Mouse (Mus musculus): ENCODE measurements around the gene Rapgef3. TPM values are rescaled to one million over a fixed set of nuclear protein-coding genes. Genes with fewer than 3 reads are reported as not detected.

Gene Rapgef3
- polyA plus RNA-seq, 1 experiment from 2014 or later = 10.2 TPM

DNA sequence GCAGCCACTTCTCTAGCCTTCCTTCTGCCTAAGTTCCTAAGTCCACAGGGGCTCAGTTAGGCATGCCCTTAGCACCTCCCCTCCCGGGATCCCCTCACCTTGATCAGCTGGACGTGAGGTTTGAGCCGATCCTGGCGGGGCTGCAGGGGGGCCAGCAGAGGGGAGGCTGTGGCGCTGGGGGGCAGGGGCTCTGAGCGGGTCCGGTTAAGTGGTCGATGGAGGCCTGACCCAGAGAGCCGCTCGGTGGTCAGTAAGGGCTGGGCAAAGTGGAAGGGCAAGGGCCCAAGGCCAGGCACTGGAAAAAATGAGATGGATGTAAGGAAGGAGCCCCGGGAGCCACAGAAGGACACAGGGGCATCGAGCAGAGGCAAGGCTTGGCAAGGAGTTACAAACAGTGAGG lies 40.1 kb upstream of the Rapgef3 start:
- H3K9me3 ChIP-seq = no peaks in the 10 kb centered on the region
- peaks cover 26% of the 10 kb centered on the region for H3K4me1 ChIP-seq
- no peak overlapping the region for H3K4me3 ChIP-seq
- H3K27ac ChIP-seq = no peak overlapping the region
- peaks cover 11% of the 10 kb centered on the region; the same call in 1 of the 2 replicates for H3K27me3 ChIP-seq (ENCODE audit: insufficient read depth, poor library complexity, severe bottlenecking)
- WGBS = 69% methylated on average over 12 of the region's 12 CpGs
- peaks cover 69% of the 10 kb centered on the region for H3K36me3 ChIP-seq
- DNase-seq (ENCODE audit: low spot score) = no peak

DNA sequence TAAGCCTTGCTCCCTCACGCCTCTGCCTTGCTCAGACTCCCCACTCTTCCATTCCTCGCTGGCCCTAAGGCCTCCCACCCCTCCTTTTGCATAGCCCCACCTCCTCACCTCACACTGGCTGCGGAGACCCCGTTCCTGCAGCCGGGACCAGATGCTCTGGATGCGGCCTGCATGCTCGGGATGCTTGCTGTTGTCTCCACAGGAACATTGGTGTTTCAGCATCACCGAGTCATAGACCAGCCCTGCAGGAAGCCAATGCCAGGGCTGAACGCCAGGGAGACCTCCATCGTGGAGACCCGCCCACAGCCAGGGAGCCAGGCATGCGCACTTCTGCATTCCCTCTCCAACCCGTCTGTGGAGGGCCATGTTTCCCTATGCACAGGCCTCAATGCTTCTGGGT lies 34.8 kb upstream of the Rapgef3 start:
- H3K27me3 ChIP-seq (ENCODE audit: insufficient read depth, poor library complexity, severe bottlenecking) = peaks cover 3% of the 10 kb centered on the region; the same call in 1 of the 2 replicates
- peaks cover 68% of the 10 kb centered on the region for H3K36me3 ChIP-seq
- H3K27ac ChIP-seq = peak overlapping the region; percentile 54
- no peak for DNase-seq (ENCODE audit: low spot score)
- H3K9me3 ChIP-seq = no peaks in the 10 kb centered on the region
- WGBS = 23% methylated on average over 13 of the region's 13 CpGs
- H3K4me1 ChIP-seq = peaks cover 39% of the 10 kb centered on the region
- H3K4me3 ChIP-seq = peak overlapping the region; percentile 47

DNA sequence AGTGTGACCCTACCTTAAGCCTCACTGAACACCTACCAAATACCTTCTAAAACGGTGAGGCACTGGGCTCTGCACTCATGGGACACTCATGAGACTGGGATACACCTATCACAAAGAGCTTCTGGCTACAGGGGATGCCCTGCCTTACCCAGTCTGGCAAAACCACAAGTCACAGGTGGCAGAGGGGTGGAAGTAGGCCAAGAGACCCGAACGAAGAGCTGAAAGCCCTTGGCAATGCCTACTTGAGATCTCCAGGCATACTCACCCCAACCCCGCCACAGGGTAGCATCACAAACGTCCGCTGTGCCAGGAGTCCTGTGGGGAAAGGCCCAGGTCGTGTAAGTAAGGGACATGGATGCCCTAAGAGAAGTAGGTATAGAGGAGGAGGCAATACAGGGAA lies 34.0 kb upstream of the Rapgef3 start:
- 77% methylated on average over 7 of the region's 7 CpGs for WGBS
- peaks cover 3% of the 10 kb centered on the region; the same call in 1 of the 2 replicates for H3K27me3 ChIP-seq (ENCODE audit: insufficient read depth, poor library complexity, severe bottlenecking)
- H3K4me1 ChIP-seq = peaks cover 37% of the 10 kb centered on the region
- H3K36me3 ChIP-seq = peaks cover 68% of the 10 kb centered on the region
- no peak overlapping the region for H3K4me3 ChIP-seq
- DNase-seq (ENCODE audit: low spot score) = no peak
- H3K9me3 ChIP-seq = no peaks in the 10 kb centered on the region
- no peak overlapping the region for H3K27ac ChIP-seq

DNA sequence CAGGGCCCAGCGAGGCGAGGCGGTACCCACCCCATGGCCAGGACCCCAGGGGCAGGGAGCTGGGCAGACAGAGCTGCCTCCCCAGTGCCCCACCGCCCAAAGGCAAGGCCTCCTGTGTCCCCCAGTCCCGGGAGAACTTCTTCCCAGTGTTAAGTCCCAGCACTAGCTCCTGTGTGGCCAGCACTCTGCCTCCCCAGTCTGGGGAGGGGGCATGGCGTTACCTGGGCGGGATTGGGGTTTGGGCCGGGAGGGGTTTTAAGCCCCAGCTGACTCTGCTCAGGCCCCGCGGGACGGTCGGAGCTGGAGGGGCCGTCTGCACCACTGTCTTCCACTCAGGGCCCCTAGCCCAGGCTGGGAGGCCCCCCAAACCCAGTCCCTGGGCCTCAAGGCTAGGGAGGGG lies 33.1 kb upstream of the Rapgef3 start:
- DNase-seq (ENCODE audit: low spot score) = no peak
- Histone ChIP-seq H3K9me3 (no peaks in the 10 kb centered on the region), H3K4me3 (no peak overlapping the region)

DNA sequence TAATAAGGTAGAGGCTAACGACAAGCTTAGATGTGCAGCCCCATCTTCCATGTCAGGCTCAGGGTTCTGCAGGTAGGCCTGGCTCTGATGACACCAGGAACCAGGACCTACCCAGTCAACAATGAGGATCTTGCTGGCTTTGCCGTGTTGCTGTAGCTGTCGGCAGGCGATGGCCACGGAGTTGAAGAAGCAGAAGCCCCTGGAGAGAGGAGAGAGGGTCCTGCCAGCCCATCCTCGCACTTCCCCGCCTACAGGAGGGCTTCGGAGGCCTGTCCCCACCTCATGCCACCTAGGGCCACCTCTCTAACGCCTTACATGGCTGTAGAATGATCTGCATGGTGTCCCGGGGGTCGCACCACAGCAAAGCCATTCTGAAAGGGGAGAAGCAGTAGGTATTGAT lies 31.7 kb upstream of the Rapgef3 start:
- WGBS = 80% methylated on average over 11 of the region's 11 CpGs
- Histone ChIP-seq H3K4me3 (no peak overlapping the region), H3K9me3 (no peaks in the 10 kb centered on the region), H3K36me3 (peaks cover 76% of the 10 kb centered on the region), H3K27ac (no peak overlapping the region), H3K4me1 (peaks cover 37% of the 10 kb centered on the region), H3K27me3 (ENCODE audit: insufficient read depth, poor library complexity, severe bottlenecking) (peaks cover 3% of the 10 kb centered on the region; the same call in 1 of the 2 replicates)
- DNase-seq (ENCODE audit: low spot score) = no peak

More for the DNA sequence above, 33.1 kb upstream of the Rapgef3 start:
- Histone ChIP-seq H3K27ac (peak overlapping the region; percentile 6; the same call in 1 of the 2 replicates), H3K4me1 (peaks cover 37% of the 10 kb centered on the region), H3K36me3 (peaks cover 68% of the 10 kb centered on the region), H3K27me3 (ENCODE audit: insufficient read depth, poor library complexity, severe bottlenecking) (peaks cover 3% of the 10 kb centered on the region; the same call in 1 of the 2 replicates)
- WGBS = 79% methylated on average over 13 of the region's 13 CpGs

DNA sequence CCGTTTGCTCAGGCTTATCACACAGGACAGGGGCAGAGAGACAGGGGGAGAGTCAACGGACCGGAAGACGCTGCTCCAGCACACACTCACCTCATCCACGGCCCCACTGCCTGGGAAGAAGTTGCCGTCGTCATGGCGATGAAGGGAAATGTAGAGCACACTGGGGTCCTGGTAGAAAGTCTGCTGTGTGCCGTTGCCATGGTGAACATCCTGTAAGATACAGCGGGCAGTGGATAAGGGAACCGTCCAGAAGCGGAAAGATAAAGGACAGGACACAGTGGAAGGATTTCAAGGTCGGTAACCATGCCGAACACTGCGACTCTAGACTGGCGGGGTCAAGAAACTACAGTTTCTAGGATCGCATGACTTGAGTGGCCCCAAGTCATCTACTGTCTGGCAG lies 30.4 kb upstream of the Rapgef3 start:
- Histone ChIP-seq H3K27me3 (ENCODE audit: insufficient read depth, poor library complexity, severe bottlenecking) (peaks cover 3% of the 10 kb centered on the region; the same call in 1 of the 2 replicates), H3K27ac (no peak overlapping the region; the same call in 1 of the 2 replicates), H3K4me1 (peaks cover 37% of the 10 kb centered on the region), H3K4me3 (no peak overlapping the region), H3K9me3 (no peaks in the 10 kb centered on the region), H3K36me3 (peaks cover 89% of the 10 kb centered on the region)
- WGBS = 42% methylated on average over 17 of the region's 17 CpGs
- DNase-seq (ENCODE audit: low spot score) = peak; percentile 91

DNA sequence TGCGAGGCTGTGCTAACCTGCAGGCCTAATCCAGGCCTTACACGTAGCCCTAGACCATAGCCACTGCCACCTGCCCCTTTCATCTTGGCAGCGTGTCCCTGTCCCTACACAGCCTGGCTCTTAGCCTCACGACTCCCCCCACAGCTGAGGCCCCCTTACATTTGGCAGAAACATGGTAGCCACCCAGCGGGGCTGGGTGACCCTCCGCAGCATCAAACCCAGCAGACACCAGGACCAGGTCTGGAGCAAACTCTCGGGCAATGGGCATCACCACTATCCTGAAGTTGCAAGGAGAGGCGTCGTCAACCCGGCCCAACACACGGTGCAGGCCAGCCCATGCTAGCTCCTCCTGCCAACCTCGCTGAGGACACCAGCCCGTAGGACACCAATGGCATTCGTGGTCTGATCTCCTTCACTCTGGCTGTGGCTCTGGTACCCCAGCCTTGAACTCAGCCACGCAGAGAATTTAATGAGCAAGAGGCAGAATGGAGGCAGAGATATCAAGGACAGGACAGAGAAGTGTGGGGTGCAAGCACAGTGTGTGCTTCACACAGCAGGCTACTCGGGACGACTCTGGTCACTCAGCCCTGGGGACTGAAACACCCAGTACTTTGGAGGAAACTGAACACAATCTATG lies 29.0 kb upstream of the Rapgef3 start:
- H3K4me3 ChIP-seq = no peak overlapping the region
- H3K36me3 ChIP-seq = peaks cover 91% of the 10 kb centered on the region
- H3K27ac ChIP-seq = no peak overlapping the region
- H3K27me3 ChIP-seq (ENCODE audit: insufficient read depth, poor library complexity, severe bottlenecking) = peaks cover 3% of the 10 kb centered on the region; the same call in 1 of the 2 replicates
- peaks cover 27% of the 10 kb centered on the region for H3K4me1 ChIP-seq
- 90% methylated on average over 17 of the region's 17 CpGs for WGBS
- no peaks in the 10 kb centered on the region for H3K9me3 ChIP-seq
- no peak for DNase-seq (ENCODE audit: low spot score)

DNA sequence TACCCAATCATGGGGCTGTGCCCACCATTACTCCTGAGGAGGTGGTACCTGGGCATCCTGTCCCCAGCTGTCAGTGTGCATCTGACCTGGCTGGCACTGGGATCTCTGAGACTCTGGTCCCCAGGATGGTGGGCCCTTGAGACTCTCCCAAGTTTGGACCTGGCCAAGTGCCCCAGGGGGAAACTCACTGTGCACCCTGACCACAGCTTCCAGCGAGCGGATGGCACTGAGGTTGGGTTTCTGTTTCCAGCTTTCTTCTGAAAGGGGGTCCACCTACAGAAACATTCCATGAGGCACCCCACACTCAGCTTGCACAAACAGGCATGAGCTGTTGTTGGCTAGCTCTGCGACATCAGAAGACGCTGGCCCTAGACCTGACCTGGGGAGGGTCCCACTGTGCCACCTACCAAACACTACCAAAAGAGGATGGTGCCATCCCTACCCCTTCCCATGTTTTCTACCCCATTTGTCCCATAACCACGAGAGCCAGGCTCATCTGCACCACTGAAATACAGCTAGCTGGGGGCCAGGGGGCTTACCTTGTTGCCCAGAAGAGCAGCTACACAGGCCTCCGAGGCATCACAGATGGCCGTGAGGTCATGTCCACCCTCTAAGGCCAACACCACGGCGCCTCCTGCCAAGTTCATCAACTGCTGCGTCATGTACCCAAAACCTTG lies 27.9 kb upstream of the Rapgef3 start:
- Histone ChIP-seq H3K36me3 (peaks cover 91% of the 10 kb centered on the region), H3K4me3 (no peak overlapping the region), H3K27ac (no peak overlapping the region), H3K9me3 (no peaks in the 10 kb centered on the region), H3K4me1 (peaks cover 19% of the 10 kb centered on the region), H3K27me3 (ENCODE audit: insufficient read depth, poor library complexity, severe bottlenecking) (no peaks in the 10 kb centered on the region)
- DNase-seq (ENCODE audit: low spot score) = no peak
- 91% methylated on average over 10 of the region's 10 CpGs for WGBS

DNA sequence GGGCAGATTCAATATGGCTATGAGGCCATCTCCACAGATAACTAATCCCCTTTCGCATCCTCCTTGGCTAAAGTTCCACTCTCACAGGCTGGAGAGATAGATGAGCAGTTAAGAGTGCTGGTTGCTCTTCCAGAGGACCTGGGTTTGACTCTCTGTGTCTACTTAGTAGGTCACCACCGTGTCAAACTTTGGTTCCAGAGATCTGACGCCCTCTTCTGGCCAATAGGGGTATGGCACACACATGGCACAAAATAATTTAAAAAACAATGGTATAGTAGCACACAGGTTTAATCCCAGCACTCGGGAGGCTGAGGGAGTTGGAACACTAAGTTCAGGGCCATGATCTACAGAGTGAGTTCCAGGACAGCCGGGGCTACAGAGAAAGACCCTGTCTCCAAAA lies 26.5 kb upstream of the Rapgef3 start:
- H3K4me1 ChIP-seq = peaks cover 20% of the 10 kb centered on the region
- WGBS = 71% methylated on average over 5 of the region's 5 CpGs
- no peak for DNase-seq (ENCODE audit: low spot score)
- no peak overlapping the region for H3K4me3 ChIP-seq
- no peak overlapping the region for H3K27ac ChIP-seq
- H3K36me3 ChIP-seq = peaks cover 83% of the 10 kb centered on the region
- no peaks in the 10 kb centered on the region for H3K27me3 ChIP-seq (ENCODE audit: insufficient read depth, poor library complexity, severe bottlenecking)
- no peaks in the 10 kb centered on the region for H3K9me3 ChIP-seq

DNA sequence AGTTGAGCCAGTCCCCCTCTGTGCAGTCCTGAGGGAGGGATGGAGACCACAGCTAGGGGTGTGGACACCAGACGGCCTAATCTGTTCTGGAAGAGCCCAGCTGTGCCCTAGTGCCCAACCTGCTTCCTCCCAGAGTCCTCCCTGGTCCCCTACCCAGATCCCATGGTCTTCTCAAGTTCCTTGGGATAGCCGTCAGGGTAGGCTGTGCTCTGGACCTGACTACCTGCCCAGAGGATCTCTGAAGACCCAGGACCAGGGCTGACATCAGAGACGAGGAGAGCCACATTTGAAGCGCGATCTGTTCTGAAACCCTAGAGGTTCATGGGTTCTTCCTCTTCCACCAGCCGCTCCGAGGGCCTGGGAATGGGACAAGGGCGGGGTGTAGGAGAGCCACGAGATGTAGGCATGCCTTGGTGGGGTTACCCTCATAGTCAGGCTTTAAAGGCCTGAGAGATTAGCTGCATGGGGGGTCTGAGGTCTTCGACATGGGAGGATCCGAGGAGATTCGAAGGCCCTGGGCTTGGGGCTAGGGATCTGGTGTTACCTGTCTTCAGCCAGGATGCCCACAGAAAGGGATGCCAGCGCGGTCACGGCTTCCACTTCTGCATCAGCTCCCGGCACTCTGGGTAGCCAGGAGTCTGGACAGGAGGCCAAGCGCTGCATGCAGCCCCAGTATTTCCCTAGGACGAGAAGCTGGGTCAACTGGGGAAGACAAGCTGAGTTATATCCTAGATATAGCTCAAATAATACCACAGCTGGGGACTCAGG lies 25.8 kb upstream of the Rapgef3 start:
- Histone ChIP-seq H3K4me1 (peaks cover 16% of the 10 kb centered on the region), H3K27ac (no peak overlapping the region), H3K36me3 (peaks cover 78% of the 10 kb centered on the region), H3K4me3 (no peak overlapping the region), H3K9me3 (no peaks in the 10 kb centered on the region), H3K27me3 (ENCODE audit: insufficient read depth, poor library complexity, severe bottlenecking) (no peaks in the 10 kb centered on the region)
- DNase-seq (ENCODE audit: low spot score) = no peak
- 90% methylated on average over 18 of the region's 18 CpGs for whole genome bisulfite sequencing

DNA sequence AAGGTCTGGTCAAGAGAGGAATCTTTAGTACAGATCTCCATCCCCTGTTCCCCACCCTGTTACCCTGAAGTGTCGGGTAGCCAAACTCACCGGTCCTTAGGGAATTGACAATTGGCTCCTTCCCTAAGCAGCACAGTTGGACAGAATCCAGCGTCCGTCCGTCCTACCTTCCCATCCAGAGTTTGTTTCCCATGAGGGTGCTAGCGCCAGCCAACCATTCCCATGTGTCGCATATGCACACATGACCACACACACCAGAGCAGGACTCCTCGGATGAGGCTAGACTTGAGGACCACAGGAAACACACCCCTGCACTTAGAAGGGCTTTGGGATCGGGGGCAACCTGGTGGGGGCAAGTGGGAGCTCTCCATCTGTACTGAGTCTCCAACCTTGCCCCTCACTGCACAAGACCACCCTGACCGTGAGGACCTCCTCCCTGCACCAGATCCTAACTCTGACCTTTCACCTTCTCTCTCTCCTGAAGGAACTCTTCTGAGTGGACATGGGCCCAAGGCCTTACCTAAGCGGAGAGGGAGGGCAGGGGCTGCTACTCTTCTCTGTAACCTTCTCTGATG lies 23.4 kb upstream of the Rapgef3 start:
- H3K4me1 ChIP-seq = peaks cover 27% of the 10 kb centered on the region
- H3K36me3 ChIP-seq = peaks cover 59% of the 10 kb centered on the region
- 92% methylated on average over 11 of the region's 11 CpGs for WGBS
- no peaks in the 10 kb centered on the region for H3K9me3 ChIP-seq
- H3K27ac ChIP-seq = no peak overlapping the region
- H3K4me3 ChIP-seq = no peak overlapping the region
- DNase-seq (ENCODE audit: low spot score) = no peak
- H3K27me3 ChIP-seq (ENCODE audit: insufficient read depth, poor library complexity, severe bottlenecking) = no peaks in the 10 kb centered on the region

DNA sequence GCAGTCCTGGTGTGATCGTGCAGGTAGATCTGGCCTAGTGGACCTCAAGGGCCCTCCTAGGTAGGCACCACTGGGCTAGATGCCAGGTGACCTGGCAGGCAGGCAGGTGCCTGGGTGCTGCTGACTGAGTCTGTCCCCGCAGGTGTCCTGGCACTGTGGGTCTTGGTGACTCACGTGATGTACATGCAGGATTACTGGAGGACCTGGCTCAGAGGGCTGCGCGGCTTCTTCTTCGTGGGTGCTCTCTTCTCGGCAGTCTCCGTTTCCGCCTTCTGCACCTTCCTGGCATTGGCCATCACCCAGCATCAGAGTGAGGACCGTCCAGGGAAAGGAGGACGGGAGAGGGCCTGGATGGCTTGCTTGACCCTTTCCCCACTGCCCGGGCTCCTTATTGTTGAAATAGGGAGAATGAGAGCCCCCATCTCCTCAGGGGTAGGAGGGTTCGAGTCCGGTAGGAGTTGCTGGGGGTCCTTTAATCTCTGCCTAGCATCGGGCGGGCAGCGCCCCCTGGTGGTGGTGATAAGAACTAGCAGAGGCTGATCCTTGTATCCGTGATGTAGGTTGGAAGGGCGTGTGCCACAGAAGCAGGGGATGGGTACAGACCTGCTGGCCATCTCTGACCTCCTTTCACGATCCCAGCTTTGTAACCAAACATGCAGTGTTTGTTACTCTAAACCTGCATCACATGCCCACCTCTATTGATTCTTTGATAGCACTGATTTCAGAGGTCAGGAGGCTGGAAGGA lies 22.2 kb upstream of the Rapgef3 start:
- DNase-seq (ENCODE audit: low spot score) = no peak
- 55% methylated on average over 20 of the region's 20 CpGs for WGBS
- Histone ChIP-seq H3K4me3 (no peak overlapping the region), H3K4me1 (peaks cover 34% of the 10 kb centered on the region), H3K27me3 (ENCODE audit: insufficient read depth, poor library complexity, severe bottlenecking) (no peaks in the 10 kb centered on the region), H3K9me3 (no peaks in the 10 kb centered on the region), H3K36me3 (peaks cover 47% of the 10 kb centered on the region), H3K27ac (no peak overlapping the region)
